Mouse (Mus musculus): ENCODE measurements at regions not wholly inside any gene's neighbourhood (a gene's known extent, or its start where the extent isn't known, plus 50 kb on each side); places are given as distances from the start of the nearest gene placed in this dataset.
"Not testable (repeated sequence)": the region's sequence is repeated elsewhere in the genome, so short reads cannot be mapped to it uniquely, and the experiment has no call there.

- DNase-seq: no peak
Measured at GRCm38 (mm10) chr6:37618990-37619389, 89.0 kb downstream of the Akr1d1 start.

DNA sequence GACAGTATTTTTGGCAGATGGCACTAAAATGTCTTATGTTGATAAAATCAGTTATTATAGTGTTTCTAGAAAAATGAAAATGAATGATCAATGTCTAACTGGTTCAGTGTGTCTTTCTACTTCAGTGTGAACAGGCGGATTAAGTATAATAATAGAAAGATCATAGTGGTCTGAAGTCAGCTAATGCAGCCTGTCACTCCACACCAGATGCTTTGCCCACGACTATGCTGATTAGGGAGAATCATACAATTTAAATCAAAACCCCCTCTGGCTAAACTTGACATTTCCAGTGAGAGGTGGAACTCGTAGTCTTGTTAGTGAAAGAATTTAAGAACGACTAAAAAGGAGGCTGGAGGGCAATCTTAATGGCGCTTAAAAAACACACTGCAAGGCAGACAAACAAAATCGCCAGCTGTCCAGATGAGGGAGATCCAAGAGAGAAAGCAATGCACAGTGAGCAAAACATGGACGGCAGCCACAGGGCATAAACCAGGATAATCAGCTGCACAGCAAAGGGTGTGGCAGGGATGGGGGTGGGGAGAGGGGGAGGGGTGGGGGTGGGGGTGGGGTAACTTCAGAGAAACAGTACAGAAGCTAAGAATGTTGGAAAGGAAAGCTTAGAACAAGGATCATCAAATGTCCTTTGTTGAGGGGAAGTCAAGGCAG lies 91.5 kb downstream of the Akr1d1 start:
- DNase-seq: no peak

DNA sequence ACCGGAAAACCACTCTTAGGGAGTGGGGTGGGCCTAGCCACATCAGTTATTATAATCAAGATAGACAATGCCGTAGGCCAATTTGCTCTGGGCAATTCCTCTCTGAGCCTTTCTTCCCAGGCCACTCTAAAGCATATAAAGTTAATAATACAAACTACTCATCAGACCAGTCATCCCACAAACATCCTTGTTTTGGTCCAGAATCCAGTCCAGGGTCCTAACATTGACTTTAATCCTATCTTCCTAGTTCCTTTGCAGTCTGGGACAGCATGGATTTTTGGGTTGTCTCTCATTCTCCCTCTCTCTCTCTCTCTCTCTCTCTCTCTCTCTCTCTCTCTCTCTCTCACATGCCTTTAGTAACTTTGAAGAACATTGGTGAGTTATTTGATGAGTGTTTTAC lies 92.3 kb downstream of the Akr1d1 start:
- DNase-seq: no peak

- DNase-seq: no peak
Measured at GRCm38 (mm10) chr6:37627206-37627605, 97.2 kb downstream of the Akr1d1 start.

- no peak for DNase-seq
Measured at GRCm38 (mm10) chr6:37633948-37634347, 104.0 kb downstream of the Akr1d1 start.

GRCm38 (mm10) chr6:37642066-37642465 lies 112.1 kb downstream of the Akr1d1 start:
- DNase-seq: no peak

GRCm38 (mm10) chr6:37642701-37643121 lies 112.7 kb downstream of the Akr1d1 start:
- no peak for DNase-seq

- DNase-seq: no peak
Measured at GRCm38 (mm10) chr6:37643176-37643575, 113.2 kb downstream of the Akr1d1 start.

DNA sequence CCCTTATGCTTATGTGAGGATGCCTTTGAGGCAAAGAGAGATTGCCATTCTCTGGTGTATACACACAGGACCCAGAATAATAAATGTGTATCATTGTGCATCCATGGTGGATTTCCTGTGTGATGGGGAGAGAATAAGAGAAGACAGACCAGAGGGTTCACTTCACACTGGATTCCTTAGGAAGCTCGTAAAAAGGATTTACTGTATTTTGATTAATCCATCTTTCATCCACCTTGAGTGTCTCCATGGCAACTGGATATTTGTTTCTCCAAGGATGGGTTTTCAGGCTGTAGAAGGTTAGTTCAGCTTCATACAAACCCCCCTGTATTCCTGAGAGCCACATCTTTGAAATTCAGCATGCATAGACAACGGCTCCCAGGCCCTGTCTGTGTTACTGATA lies 113.7 kb downstream of the Akr1d1 start:
- DNase-seq: no peak

- no peak for DNase-seq
Measured at GRCm38 (mm10) chr6:37645551-37645950, 115.6 kb downstream of the Akr1d1 start.

- DNase-seq: not testable (repeated sequence)
Measured at GRCm38 (mm10) chr6:37657300-37657699, 127.3 kb downstream of the Akr1d1 start.

DNA sequence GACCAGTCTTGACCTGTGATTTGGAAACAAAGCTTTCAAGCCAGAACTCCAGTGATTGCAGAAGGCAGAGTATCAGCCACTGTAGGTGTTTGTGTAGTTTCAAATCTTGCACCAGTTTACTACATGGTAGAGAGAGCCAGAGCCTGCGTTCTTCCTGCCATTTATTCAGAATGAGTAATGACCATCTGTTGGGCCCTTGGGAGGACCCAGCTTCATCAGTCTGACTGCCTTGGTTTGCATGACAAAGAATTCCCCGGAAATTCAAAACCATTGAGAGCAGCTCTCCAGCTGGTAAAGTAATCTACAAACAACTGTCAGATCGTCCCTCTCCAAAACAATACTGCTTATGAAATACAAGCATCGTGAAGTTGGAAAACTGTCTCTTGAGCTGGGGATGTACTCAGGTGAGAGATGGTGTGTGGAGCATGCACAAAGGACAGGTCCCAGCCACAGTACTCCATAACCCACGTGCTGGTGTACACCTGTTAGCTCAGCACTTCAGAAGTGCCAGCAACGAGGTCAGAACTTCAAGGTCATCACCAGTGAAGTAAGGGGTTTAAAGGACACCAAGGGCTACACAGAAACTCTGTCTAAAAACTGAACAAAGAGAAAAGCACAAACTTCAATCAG lies 128.2 kb downstream of the Akr1d1 start:
- no peak for DNase-seq

DNA sequence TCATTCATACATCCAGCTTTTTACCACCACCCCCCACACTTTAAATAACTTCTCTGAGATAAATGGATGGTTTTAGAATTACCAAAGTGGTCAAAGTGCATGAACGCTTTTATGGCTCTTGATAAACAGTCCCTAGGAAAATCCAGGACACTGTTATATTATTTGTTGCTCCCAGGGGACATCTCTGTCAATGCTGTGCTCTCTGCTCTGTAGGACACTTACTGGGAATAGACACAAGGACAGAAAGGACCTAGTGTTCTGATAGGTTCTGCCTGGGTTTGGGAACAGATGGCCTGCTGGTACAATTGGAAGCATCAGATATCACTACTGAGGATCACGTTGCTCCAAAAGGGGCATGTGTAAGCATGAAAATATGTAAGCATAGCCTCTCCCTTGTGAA lies 132.8 kb downstream of the Akr1d1 start:
- no peak for DNase-seq

- no peak for DNase-seq
Measured at GRCm38 (mm10) chr6:37665576-37665975, 135.6 kb downstream of the Akr1d1 start.

- DNase-seq: no peak
Measured at GRCm38 (mm10) chr6:37669407-37669806, 139.4 kb downstream of the Akr1d1 start.

DNA sequence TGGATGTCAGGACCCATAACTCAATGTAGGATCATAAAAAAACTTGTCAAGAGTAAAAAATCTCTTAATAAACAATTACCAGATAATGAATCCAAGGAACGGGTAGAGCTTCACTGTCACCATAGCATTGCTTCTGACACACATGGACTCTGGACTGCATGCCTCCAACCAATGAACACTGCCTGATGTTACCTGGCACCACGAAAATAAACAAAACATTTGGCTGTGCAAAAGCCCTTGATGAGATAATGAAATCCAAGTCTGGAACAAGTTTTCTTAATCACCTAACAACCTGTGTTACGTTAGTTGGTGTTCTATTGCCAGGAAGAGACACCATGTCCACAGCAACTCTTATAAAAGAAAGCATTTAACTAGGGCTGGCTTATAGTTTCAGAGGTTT lies 140.7 kb downstream of the Akr1d1 start:
- no peak for DNase-seq

DNA sequence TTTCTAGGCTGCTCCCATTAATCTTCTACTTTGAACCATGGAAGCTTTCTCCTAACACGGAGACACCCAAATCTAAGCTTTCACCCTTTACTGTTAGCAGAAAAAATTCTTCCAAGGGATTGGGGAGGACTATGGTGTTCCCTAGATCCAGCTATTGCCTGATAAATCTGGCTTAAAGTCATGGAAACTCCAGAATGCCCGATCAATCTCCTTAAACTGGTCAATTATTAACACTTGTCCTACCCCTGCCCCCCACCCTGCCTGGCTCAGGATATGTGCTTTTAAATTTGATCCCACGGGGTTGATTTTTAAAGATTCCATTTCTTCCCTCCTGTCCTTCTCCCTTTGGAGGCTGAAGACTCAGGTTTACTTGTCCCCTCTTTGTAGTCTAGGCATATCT lies 149.9 kb downstream of the Akr1d1 start:
- DNase-seq: no peak

DNA sequence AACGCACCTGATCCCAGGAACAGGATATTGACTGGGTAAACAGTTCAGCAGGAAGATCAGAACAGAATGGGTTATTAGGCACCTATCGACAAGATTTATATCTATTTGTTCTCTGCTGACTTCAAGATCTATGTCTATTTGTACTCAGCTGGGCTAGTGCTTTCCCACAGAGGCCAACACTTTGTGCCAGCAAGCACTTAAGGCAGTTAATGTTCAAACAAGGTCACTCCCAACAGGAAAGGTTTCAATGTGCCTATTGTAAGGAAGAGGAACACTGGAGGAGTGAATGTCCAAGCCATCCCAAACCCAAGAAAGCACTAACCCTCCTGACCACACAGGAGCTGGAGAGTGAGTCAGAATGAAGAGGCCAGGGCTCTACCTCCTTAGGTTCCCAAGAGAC lies 151.4 kb downstream of the Akr1d1 start:
- DNase-seq: not testable (repeated sequence)

DNA sequence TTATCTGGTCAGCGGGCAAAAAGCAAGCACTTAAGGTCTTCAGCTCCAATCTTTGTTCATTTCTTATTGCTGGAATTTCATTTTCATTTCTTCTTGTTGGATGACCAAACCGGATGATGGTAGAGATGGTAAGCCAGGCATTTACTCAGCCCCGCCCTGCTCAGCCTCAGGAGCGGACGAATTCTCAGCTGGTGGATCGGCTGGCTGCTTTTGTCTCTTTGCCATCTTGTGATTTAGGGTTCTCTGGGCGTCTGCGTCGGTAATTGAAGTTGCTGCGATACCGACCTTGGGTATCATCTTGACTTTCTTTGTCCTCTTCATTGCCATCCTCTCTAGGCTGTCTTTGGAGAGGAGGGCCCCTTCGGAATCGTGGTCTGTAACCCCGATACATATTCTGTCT lies 156.1 kb downstream of the Akr1d1 start:
- DNase-seq: no peak

DNA sequence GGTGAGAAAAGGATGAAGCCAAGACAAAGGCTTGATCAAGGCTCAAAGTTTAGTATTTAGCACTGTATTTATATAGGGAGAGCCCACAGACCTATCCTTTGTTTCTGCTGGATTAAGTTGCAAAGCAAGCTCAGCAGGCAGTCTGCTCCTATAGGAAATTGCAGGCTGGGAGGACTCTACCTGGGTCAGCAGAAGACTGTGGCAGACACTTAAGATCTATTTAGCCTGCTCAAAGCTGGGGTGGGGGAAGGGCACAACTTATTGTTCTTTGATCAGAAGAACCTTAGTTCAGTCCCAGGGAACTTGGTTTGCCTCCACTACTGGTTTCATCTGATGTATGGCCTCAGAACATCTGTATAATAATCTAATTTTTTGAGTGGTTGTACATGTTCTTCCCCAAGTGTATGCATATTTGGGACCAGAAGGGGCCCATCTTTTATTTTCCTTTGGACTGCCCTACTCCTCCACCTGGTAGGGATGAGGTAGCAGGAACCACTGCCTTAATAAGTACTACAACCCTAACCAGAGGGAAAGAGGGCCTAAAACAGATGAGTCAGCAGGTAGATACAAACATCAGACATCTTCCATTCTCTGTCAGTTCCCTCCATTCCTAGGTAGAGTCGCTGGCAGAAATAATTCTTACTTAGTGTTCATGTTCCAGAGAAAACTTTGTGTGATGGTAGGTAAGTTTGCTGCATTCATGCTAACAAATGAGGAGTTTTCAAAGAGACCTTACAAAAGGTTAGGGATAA lies 159.1 kb downstream of the Akr1d1 start:
- DNase-seq: no peak

DNA sequence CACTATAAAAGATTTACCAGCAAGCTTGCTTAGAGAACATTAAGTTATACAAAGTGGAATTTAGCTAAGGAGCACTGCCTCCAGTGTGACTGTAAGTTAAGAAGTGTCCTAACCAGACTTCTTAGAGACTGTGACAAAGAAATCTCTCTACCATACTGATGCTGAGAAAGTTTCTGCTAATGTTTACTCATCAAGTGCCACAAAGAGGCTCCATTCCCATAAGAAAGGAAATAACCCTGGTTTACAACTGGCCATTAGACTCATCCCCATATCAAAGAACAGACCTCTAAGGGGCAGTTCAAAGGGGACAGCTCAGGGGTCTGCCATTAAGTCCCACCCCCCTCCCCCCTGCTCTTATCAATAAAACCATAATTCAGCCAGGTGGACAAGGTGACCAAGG lies 159.7 kb downstream of the Akr1d1 start:
- no peak for DNase-seq

DNA sequence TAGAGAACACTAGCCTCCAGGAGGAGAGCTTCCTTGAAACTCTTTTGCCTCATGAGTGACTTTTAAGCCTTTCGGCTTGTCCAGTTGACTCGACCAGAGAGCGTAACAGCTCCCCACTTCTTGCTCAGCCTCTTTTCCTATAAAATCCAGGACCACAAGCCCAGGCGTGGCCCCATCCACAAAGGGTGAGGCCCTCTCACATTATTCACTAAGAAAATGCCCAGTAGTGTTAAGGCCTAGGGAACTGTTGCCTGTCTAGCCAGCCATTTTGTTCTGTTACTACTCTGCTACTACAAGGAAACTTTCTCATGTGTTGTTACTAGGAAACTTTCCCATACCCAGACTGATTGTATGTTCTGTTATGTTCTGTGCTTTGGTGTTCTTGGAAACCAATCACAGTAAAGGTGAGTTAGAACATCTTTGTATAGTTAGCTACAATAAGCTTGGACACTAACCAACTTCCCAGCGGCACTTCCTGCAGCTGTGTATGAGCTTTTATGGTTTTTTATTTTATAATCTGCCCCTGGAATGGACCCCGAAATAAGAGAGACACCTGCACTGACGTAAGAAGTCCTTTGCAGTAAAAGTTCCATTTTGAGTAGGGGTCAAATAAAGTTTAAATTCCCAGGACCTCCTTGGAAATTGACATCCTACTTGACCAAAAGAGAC lies 162.1 kb downstream of the Akr1d1 start:
- no peak for DNase-seq

DNA sequence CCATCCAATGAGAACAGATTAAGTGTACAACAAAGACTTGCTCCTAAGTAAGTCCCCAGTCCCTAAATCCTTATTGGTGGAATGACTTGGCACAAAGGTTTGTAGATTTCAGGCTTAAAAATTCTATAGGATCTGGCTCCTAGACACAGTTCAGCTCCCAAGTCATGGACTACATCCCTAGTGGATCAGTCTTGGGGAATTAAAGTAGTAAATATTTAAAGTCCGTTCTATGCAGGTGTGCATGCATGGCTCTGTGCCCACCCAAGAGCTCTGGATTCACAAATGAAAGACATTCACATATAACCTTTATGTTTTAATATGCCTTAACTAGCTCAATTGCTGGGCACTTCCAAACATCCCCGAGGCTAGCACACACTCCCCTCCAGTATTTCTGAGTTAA lies 162.8 kb downstream of the Akr1d1 start:
- no peak for DNase-seq

- no peak for DNase-seq
Measured at GRCm38 (mm10) chr6:37696074-37696473, 166.1 kb downstream of the Akr1d1 start.

All from B cell, adult 2 months (primary cell).